Mouse (Mus musculus): ENCODE measurements around the gene Znrf3. TPM values are rescaled to one million over a fixed set of nuclear protein-coding genes. Genes with fewer than 3 reads are reported as not detected.

The Znrf3 gene
- polyA plus RNA-seq, 1 experiment from 2014 or later = 8.0 TPM

- Histone ChIP-seq H3K9me3 (no peaks in the 10 kb centered on the region), H3K27ac (no peak overlapping the region), H3K4me3 (replicated peaks) (no peak overlapping the region), H3K9ac (replicated peaks) (no peak overlapping the region), H3K36me3 (no peaks in the 10 kb centered on the region), H3K27me3 (no peaks in the 10 kb centered on the region), H3K4me2 (replicated peaks) (no peak overlapping the region), H3K4me1 (replicated peaks) (peaks cover 14% of the 10 kb centered on the region)
- no peak for ATAC-seq
- WGBS = 76% methylated on average over 2 of the region's 2 CpGs
Measured at GRCm38 (mm10) chr11:5296576-5297115, 148.0 kb downstream of the Znrf3 start.

GRCm38 (mm10) chr11:5294805-5295204 is 149.8 kb downstream of the Znrf3 start:
- 77% methylated on average over 3 of the region's 3 CpGs for WGBS
- Histone ChIP-seq H3K27me3 (no peaks in the 10 kb centered on the region), H3K9me3 (no peaks in the 10 kb centered on the region), H3K9ac (replicated peaks) (no peak overlapping the region), H3K27ac (no peak overlapping the region), H3K4me3 (replicated peaks) (no peak overlapping the region), H3K4me2 (replicated peaks) (no peak overlapping the region), H3K36me3 (no peaks in the 10 kb centered on the region), H3K4me1 (replicated peaks) (peaks cover 17% of the 10 kb centered on the region)
- ATAC-seq = no peak

- H3K9ac ChIP-seq (replicated peaks) = no peak overlapping the region
- H3K4me1 ChIP-seq (replicated peaks) = peaks cover 3% of the 10 kb centered on the region; the same call in 1 of the 2 replicates
- H3K4me3 ChIP-seq (replicated peaks) = no peak overlapping the region
- 0 out of 2 replicates have a peak, but pooled peaks have one; percentile 27 for ATAC-seq
- no peak overlapping the region for H3K27ac ChIP-seq
- H3K27me3 ChIP-seq = no peaks in the 10 kb centered on the region
- H3K36me3 ChIP-seq = peaks cover 14% of the 10 kb centered on the region
- 10% methylated on average over 5 of the region's 5 CpGs for WGBS
- no peaks in the 10 kb centered on the region for H3K9me3 ChIP-seq
- H3K4me2 ChIP-seq (replicated peaks) = no peak overlapping the region
Measured at GRCm38 (mm10) chr11:5290691-5291090, 154.0 kb downstream of the Znrf3 start.

GRCm38 (mm10) chr11:5289826-5290580 is 154.6 kb downstream of the Znrf3 start:
- peaks cover 3% of the 10 kb centered on the region; the same call in 1 of the 2 replicates for H3K4me1 ChIP-seq (replicated peaks)
- H3K27ac ChIP-seq = no peak overlapping the region
- H3K9ac ChIP-seq (replicated peaks) = no peak overlapping the region
- no peak overlapping the region for H3K4me2 ChIP-seq (replicated peaks)
- 77% methylated on average over 4 of the region's 4 CpGs for WGBS
- no peak for ATAC-seq
- H3K4me3 ChIP-seq (replicated peaks) = no peak overlapping the region
- H3K9me3 ChIP-seq = no peaks in the 10 kb centered on the region
- peaks cover 20% of the 10 kb centered on the region for H3K36me3 ChIP-seq
- H3K27me3 ChIP-seq = no peaks in the 10 kb centered on the region

- no peaks in the 10 kb centered on the region for H3K9me3 ChIP-seq
- ATAC-seq = no peak
- no peak overlapping the region for H3K9ac ChIP-seq (replicated peaks)
- no peak overlapping the region for H3K27ac ChIP-seq
- no peak overlapping the region for H3K4me2 ChIP-seq (replicated peaks)
- 97% methylated on average over 2 of the region's 2 CpGs for whole genome bisulfite sequencing
- H3K4me1 ChIP-seq (replicated peaks) = no peaks in the 10 kb centered on the region
- no peaks in the 10 kb centered on the region for H3K27me3 ChIP-seq
- no peak overlapping the region for H3K4me3 ChIP-seq (replicated peaks)
- peaks cover 62% of the 10 kb centered on the region for H3K36me3 ChIP-seq
Measured at GRCm38 (mm10) chr11:5283987-5284386, 160.7 kb downstream of the Znrf3 start.

- Histone ChIP-seq H3K27ac (no peak overlapping the region), H3K36me3 (peaks cover 50% of the 10 kb centered on the region), H3K4me3 (replicated peaks) (no peak overlapping the region), H3K27me3 (no peaks in the 10 kb centered on the region), H3K9me3 (no peaks in the 10 kb centered on the region), H3K4me2 (replicated peaks) (no peak overlapping the region), H3K9ac (replicated peaks) (no peak overlapping the region), H3K4me1 (replicated peaks) (peaks cover 2% of the 10 kb centered on the region; the same call in 1 of the 2 replicates)
- ATAC-seq = no peak
- WGBS = 91% methylated on average over 7 of the region's 7 CpGs
Measured at GRCm38 (mm10) chr11:5280932-5281331, 163.7 kb downstream of the Znrf3 start.

GRCm38 (mm10) chr11:5278463-5278862 is 166.2 kb downstream of the Znrf3 start:
- ATAC-seq = no peak
- Histone ChIP-seq H3K4me2 (replicated peaks) (no peak overlapping the region), H3K27me3 (no peaks in the 10 kb centered on the region), H3K27ac (no peak overlapping the region), H3K4me1 (replicated peaks) (peaks cover 2% of the 10 kb centered on the region; the same call in 1 of the 2 replicates), H3K36me3 (peaks cover 32% of the 10 kb centered on the region), H3K4me3 (replicated peaks) (no peak overlapping the region), H3K9me3 (no peaks in the 10 kb centered on the region), H3K9ac (replicated peaks) (no peak overlapping the region)
- 82% methylated on average over 2 of the region's 2 CpGs for WGBS

GRCm38 (mm10) chr11:5277307-5277971 is 167.2 kb downstream of the Znrf3 start:
- 65% methylated on average over 5 of the region's 5 CpGs for WGBS
- Histone ChIP-seq H3K27me3 (no peaks in the 10 kb centered on the region), H3K36me3 (peaks cover 26% of the 10 kb centered on the region), H3K27ac (no peak overlapping the region), H3K4me3 (replicated peaks) (no peak overlapping the region), H3K9ac (replicated peaks) (no peak overlapping the region), H3K4me1 (replicated peaks) (peaks cover 2% of the 10 kb centered on the region; the same call in 1 of the 2 replicates), H3K9me3 (no peaks in the 10 kb centered on the region), H3K4me2 (replicated peaks) (no peak overlapping the region)
- ATAC-seq = no peak

- H3K4me3 ChIP-seq (replicated peaks) = no peak overlapping the region
- WGBS = 83% methylated on average over 4 of the region's 4 CpGs
- H3K9ac ChIP-seq (replicated peaks) = no peak overlapping the region
- H3K27ac ChIP-seq = no peak overlapping the region
- no peak for ATAC-seq
- no peaks in the 10 kb centered on the region for H3K9me3 ChIP-seq
- H3K4me2 ChIP-seq (replicated peaks) = no peak overlapping the region
- H3K4me1 ChIP-seq (replicated peaks) = peaks cover 14% of the 10 kb centered on the region
- H3K36me3 ChIP-seq = peaks cover 3% of the 10 kb centered on the region
- no peaks in the 10 kb centered on the region for H3K27me3 ChIP-seq
Measured at GRCm38 (mm10) chr11:5275216-5275615, 169.4 kb downstream of the Znrf3 start.

GRCm38 (mm10) chr11:5272536-5273234 is 172.0 kb downstream of the Znrf3 start:
- H3K9me3 ChIP-seq = no peaks in the 10 kb centered on the region
- WGBS = 79% methylated on average over 9 of the region's 9 CpGs
- no peak overlapping the region for H3K9ac ChIP-seq (replicated peaks)
- no peak overlapping the region for H3K4me3 ChIP-seq (replicated peaks)
- H3K27ac ChIP-seq = no peak overlapping the region
- no peaks in the 10 kb centered on the region for H3K36me3 ChIP-seq
- peaks cover 12% of the 10 kb centered on the region for H3K4me1 ChIP-seq (replicated peaks)
- H3K4me2 ChIP-seq (replicated peaks) = no peak overlapping the region
- ATAC-seq = no peak
- H3K27me3 ChIP-seq = no peaks in the 10 kb centered on the region

GRCm38 (mm10) chr11:5272066-5272360 is 172.6 kb downstream of the Znrf3 start:
- no peaks in the 10 kb centered on the region for H3K36me3 ChIP-seq
- WGBS = 67% methylated on average over 4 of the region's 4 CpGs
- H3K4me2 ChIP-seq (replicated peaks) = no peak overlapping the region
- no peak overlapping the region for H3K9ac ChIP-seq (replicated peaks)
- H3K27ac ChIP-seq = peak overlapping the region; percentile 67; the same call in 1 of the 2 replicates
- no peak for ATAC-seq
- H3K4me3 ChIP-seq (replicated peaks) = no peak overlapping the region
- H3K27me3 ChIP-seq = no peaks in the 10 kb centered on the region
- H3K9me3 ChIP-seq = no peaks in the 10 kb centered on the region
- H3K4me1 ChIP-seq (replicated peaks) = peaks cover 12% of the 10 kb centered on the region
